Mouse (Mus musculus) heart, embryonic 13.5 days (tissue): Measurements from ENCODE around the gene Prol1. TPM values are rescaled to one million over a fixed set of nuclear protein-coding genes. Genes with fewer than 3 reads are reported as not detected.
"Not testable (repeated sequence)": the region's sequence is repeated elsewhere in the genome, so short reads cannot be mapped to it uniquely, and the experiment has no call there.

ENCODE experiments used
- ATAC-seq: fragments of 200-750 bp; cut with Nextera tagmentation; 2 replicates; pipeline ENCODE4 v1.8.0; 2017; ENCODE audit warnings: moderate TSS enrichment; ENCODE audit not compliant: insufficient number of reproducible peaks, low FRiP score, low TSS enrichment; ENCODE audit errors: extremely low read depth
- H3K27ac ChIP-seq: fragments of 300-500 bp; sonication (generic); replicated peaks from 2 replicates; pipeline ENCODE4 v1.5.1; 2015; ENCODE audit warnings: moderate library complexity, mild to moderate bottlenecking, inconsistent platforms
- H3K27me3 ChIP-seq: fragments of 300-500 bp; sonication (generic); replicated peaks from 2 replicates; pipeline ENCODE4 v1.6.1; 2015; ENCODE audit warnings: mild to moderate bottlenecking, inconsistent platforms
- H3K36me3 ChIP-seq: fragments of 300-500 bp; sonication (generic); 2 replicates; pipeline ENCODE4 v1.6.1; 2015; ENCODE audit warnings: mild to moderate bottlenecking, inconsistent platforms
- H3K4me1 ChIP-seq: fragments of 300-500 bp; sonication (generic); 2 replicates; pipeline ENCODE4 v1.6.1; 2015; ENCODE audit warnings: inconsistent platforms
- H3K4me2 ChIP-seq: fragments of 300-500 bp; sonication (generic); 2 replicates; pipeline ENCODE4 v1.6.1; 2015; ENCODE audit warnings: inconsistent platforms, mild to moderate bottlenecking, moderate library complexity
- H3K4me3 ChIP-seq: fragments of 300-500 bp; sonication (generic); 2 replicates; pipeline ENCODE4 v1.5.1; 2015; ENCODE audit warnings: moderate library complexity, mild to moderate bottlenecking, inconsistent platforms
- H3K9ac ChIP-seq: fragments of 300-500 bp; sonication (generic); 2 replicates; pipeline ENCODE4 v1.6.1; 2015; ENCODE audit warnings: inconsistent platforms, mild to moderate bottlenecking, moderate library complexity
- H3K9me3 ChIP-seq: fragments of 300-500 bp; sonication (generic); 2 replicates; pipeline ENCODE4 v1.6.1; 2016; ENCODE audit warnings: inconsistent platforms
- WGBS: fragments of 180-500 bp; shearing (Covaris S2); methylation state at CpG from one replicate; pipeline ENCODE4 v1.1.7; 2015; ENCODE audit warnings: mixed read lengths; 5-methylcytosine and 5-hydroxymethylcytosine counted together
- polyA plus RNA-seq: library from polyadenylated mRNA; unstranded; fragments of >200 nt; fragmentation: Nextera tagmentation; extraction: Ambion mirVana; gene quantifications from 2 replicates; pipeline ENCODE4 v1.2.1, GENCODE M21; 2015

The Prol1 gene
- polyA plus RNA-seq, result not detected in 2 replicates

GRCm38 (mm10) chr5:88317012-88317411 lies at the start of gene Prol1:
Gene Prol1, plus strand, starts transcription at chr5:88317312.
- WGBS, result 83% methylated on average over 1 of the region's 1 CpGs
- no peak for ATAC-seq
- H3K4me3 ChIP-seq, result no peak within 1 kb of the TSS

GRCm38 (mm10) chr5:88268619-88269018 lies 48.5 kb upstream of the Prol1 start, which contains the start of gene Gm7714:
Gene Gm7714, plus strand, starts transcription at chr5:88268919.
- H3K4me2 ChIP-seq, result no peak within 1 kb of the TSS
- H3K9ac ChIP-seq, result no peak within 1 kb of the TSS
- no peaks in the 10 kb centered on the region for H3K4me1 ChIP-seq
- no peak for ATAC-seq
- no peaks in the 10 kb centered on the region for H3K27me3 ChIP-seq
- H3K27ac ChIP-seq, result no peak within 1 kb of the TSS
- no peaks in the 10 kb centered on the region for H3K36me3 ChIP-seq
- H3K9me3 ChIP-seq, result no peaks in the 10 kb centered on the region
- no peak within 1 kb of the TSS for H3K4me3 ChIP-seq
- WGBS, result 66% methylated on average over 1 of the region's 1 CpGs

More at GRCm38 (mm10) chr5:88317012-88317411, at the start of gene Prol1:
- H3K4me1 ChIP-seq, result no peaks in the 10 kb centered on the region
- H3K27me3 ChIP-seq, result no peaks in the 10 kb centered on the region
- no peak within 1 kb of the TSS for H3K27ac ChIP-seq
- no peak within 1 kb of the TSS for H3K4me2 ChIP-seq
- no peaks in the 10 kb centered on the region for H3K36me3 ChIP-seq
- no peak within 1 kb of the TSS for H3K9ac ChIP-seq
- no peaks in the 10 kb centered on the region for H3K9me3 ChIP-seq

GRCm38 (mm10) chr5:88311307-88311706 lies 5.8 kb upstream of the Prol1 start:
- WGBS, result 60% methylated on average over 3 of the region's 3 CpGs
- H3K9me3 ChIP-seq, result not testable (repeated sequence)

GRCm38 (mm10) chr5:88348533-88348932 lies 31.4 kb downstream of the Prol1 start:
- H3K9ac ChIP-seq, H3K4me2 ChIP-seq, H3K9me3 ChIP-seq, H3K4me3 ChIP-seq, ATAC-seq, H3K27me3 ChIP-seq, H3K27ac ChIP-seq, H3K36me3 ChIP-seq, H3K4me1 ChIP-seq: not testable (repeated sequence)
- 57% methylated on average over 2 of the region's 2 CpGs for whole genome bisulfite sequencing

More at GRCm38 (mm10) chr5:88311307-88311706, 5.8 kb upstream of the Prol1 start:
- H3K36me3 ChIP-seq, H3K4me1 ChIP-seq, H3K27ac ChIP-seq, H3K4me3 ChIP-seq, H3K4me2 ChIP-seq, H3K27me3 ChIP-seq, ATAC-seq, H3K9ac ChIP-seq: not testable (repeated sequence)

GRCm38 (mm10) chr5:88364768-88365167 lies 47.7 kb downstream of the Prol1 start:
- H3K27ac ChIP-seq, result no peak overlapping the region
- no peak overlapping the region for H3K4me2 ChIP-seq
- no peaks in the 10 kb centered on the region for H3K27me3 ChIP-seq
- ATAC-seq, result no peak
- H3K4me1 ChIP-seq, result no peaks in the 10 kb centered on the region
- H3K9me3 ChIP-seq, result no peaks in the 10 kb centered on the region
- H3K9ac ChIP-seq, result no peak overlapping the region
- WGBS, result 7% methylated on average over 5 of the region's 5 CpGs
- H3K36me3 ChIP-seq, result no peaks in the 10 kb centered on the region
- H3K4me3 ChIP-seq, result no peak overlapping the region

GRCm38 (mm10) chr5:88366886-88367285 lies 49.8 kb downstream of the Prol1 start:
- 65% methylated on average over 1 of the region's 1 CpGs for whole genome bisulfite sequencing
- no peaks in the 10 kb centered on the region for H3K36me3 ChIP-seq
- no peak overlapping the region for H3K27ac ChIP-seq
- no peak overlapping the region for H3K9ac ChIP-seq
- no peak overlapping the region for H3K4me2 ChIP-seq
- no peak overlapping the region for H3K4me3 ChIP-seq
- no peaks in the 10 kb centered on the region for H3K27me3 ChIP-seq
- H3K9me3 ChIP-seq, result no peaks in the 10 kb centered on the region
- no peaks in the 10 kb centered on the region for H3K4me1 ChIP-seq
- ATAC-seq, result no peak

- ATAC-seq, result no peak
Observed at GRCm38 (mm10) chr5:88370578-88371232, 53.6 kb downstream of the Prol1 start.

GRCm38 (mm10) chr5:88372563-88372962 lies 55.5 kb downstream of the Prol1 start:
- Histone ChIP-seq H3K4me1 (no peaks in the 10 kb centered on the region), H3K27ac (no peak overlapping the region), H3K4me2 (no peak overlapping the region), H3K9ac (no peak overlapping the region), H3K36me3 (no peaks in the 10 kb centered on the region), H3K4me3 (no peak overlapping the region), H3K9me3 (no peaks in the 10 kb centered on the region), H3K27me3 (no peaks in the 10 kb centered on the region)
- ATAC-seq, result no peak
- WGBS, result 69% methylated on average over 6 of the region's 6 CpGs

More at GRCm38 (mm10) chr5:88370578-88371232, 53.6 kb downstream of the Prol1 start:
- H3K4me3 ChIP-seq, result no peak overlapping the region
- 48% methylated on average over 6 of the region's 6 CpGs for WGBS
- H3K4me2 ChIP-seq, result no peak overlapping the region
- H3K4me1 ChIP-seq, result no peaks in the 10 kb centered on the region
- no peak overlapping the region for H3K27ac ChIP-seq
- H3K36me3 ChIP-seq, result no peaks in the 10 kb centered on the region
- H3K9ac ChIP-seq, result no peak overlapping the region
- H3K27me3 ChIP-seq, result no peaks in the 10 kb centered on the region
- no peaks in the 10 kb centered on the region for H3K9me3 ChIP-seq

- Histone ChIP-seq H3K4me3 (no peak within 1 kb of the TSS), H3K27ac (no peak within 1 kb of the TSS), H3K9ac (no peak within 1 kb of the TSS), H3K4me1 (no peaks in the 10 kb centered on the region), H3K36me3 (no peaks in the 10 kb centered on the region), H3K27me3 (no peaks in the 10 kb centered on the region), H3K4me2 (no peak within 1 kb of the TSS), H3K9me3 (no peaks in the 10 kb centered on the region)
- 66% methylated on average over 4 of the region's 4 CpGs for WGBS
- ATAC-seq, result no peak
Observed at GRCm38 (mm10) chr5:88375808-88376207, 58.7 kb downstream of the Prol1 start, which contains the start of gene Amtn. Gene Amtn, plus strand, starts transcription at chr5:88376108.

Other genes with a start within 250 kb of the Prol1 start
- not detected in 2 replicates for gene Smr2, start 230.8 kb upstream of the Prol1 start, polyA plus RNA-seq
- not detected in 2 replicates for gene Gm11116, start 205.8 kb upstream of the Prol1 start, polyA plus RNA-seq
- not detected in 2 replicates for gene Gm11115, start 163.2 kb upstream of the Prol1 start, polyA plus RNA-seq
- gene Gm7714, start 48.4 kb upstream of the Prol1 start, polyA plus RNA-seq, result not detected in 2 replicates
- gene Amtn, start 58.8 kb downstream of the Prol1 start, polyA plus RNA-seq, result not detected in 2 replicates
- gene Ambn, start 138.7 kb downstream of the Prol1 start, polyA plus RNA-seq, result not detected in 2 replicates
- not detected in 2 replicates for gene Enam, start 170.7 kb downstream of the Prol1 start, polyA plus RNA-seq
- gene Jchain, start 210.6 kb downstream of the Prol1 start, polyA plus RNA-seq, result 0.29 and 0.32 TPM in 2 replicates
- gene Utp3, start 237.2 kb downstream of the Prol1 start, polyA plus RNA-seq, result 44.0 and 49.1 TPM in 2 replicates
- 8.5 and 9.2 TPM in 2 replicates for gene Rufy3, start 247.7 kb downstream of the Prol1 start, polyA plus RNA-seq